Mouse (Mus musculus): Measurements from ENCODE around the gene Gm19426. TPM values are rescaled to one million over a fixed set of nuclear protein-coding genes. Genes with fewer than 3 reads are reported as not detected.

Gene Gm19426
- total and polyA plus RNA-seq, 3 experiments, result not detected

DNA sequence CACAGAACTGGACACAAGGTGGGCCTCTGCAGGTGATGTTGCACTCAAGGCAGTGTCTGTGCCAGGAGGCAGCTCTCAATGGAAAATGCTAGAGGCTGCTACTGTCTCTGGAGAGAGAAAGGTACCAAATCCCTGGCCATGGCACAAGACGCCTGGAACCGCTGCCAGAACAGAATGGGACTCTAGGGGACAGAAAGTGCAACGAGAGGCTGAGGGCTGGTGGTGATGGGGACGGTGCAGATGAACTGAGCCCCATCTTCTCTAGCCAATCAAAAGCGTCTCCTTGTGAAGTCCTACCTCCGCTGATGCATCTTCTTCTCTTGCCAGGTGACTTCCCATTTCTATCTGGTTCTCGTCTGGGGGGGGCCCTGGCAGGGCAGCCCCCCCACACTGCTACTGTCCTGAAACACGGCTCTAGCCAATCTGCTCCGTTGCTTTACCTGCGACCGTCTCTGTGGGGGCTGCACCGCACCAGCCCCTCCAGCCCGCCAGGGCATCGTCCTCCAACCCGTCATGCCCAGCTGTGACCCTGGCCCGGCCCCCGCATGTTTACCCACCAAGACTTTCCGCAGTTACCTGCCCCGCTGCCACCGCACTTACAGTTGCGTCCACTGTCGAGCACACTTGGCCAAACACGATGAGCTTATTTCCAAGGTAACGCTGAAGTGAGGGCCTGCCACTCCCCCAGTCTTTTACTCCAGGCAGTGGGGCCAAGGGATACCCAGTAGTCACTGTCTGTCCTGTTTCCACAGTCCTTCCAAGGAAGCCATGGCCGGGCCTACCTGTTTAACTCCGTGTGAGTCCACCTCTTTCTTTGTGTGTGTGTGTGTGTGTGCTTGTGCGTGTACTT, 6.9 kb downstream of the Gm19426 start:
- no peak for DNase-seq (ENCODE audit: extremely low read depth)
- Histone ChIP-seq H3K27me3 (replicated peaks) (peaks cover 24% of the 10 kb centered on the region), H3K4me1 (ENCODE audit: control insufficient read depth in 1 of 2, insufficient read depth in 2 of 2) (peaks cover 0 to 3% of the 10 kb centered on the region in 2 experiments; a peak in 1 of 4 replicates), H3K4me3 (replicated peaks in 1 of 3; ENCODE audit: low read depth in 2 of 3, low read length in 2 of 3, poor library complexity in 1 of 3) (no peak overlapping the region), H3K27ac (ENCODE audit: insufficient read depth, low read depth) (no peak overlapping the region), H3K9me3 (replicated peaks; ENCODE audit: low read length) (no peaks in the 10 kb centered on the region), H3K9ac (ENCODE audit: insufficient read depth, low read depth) (no peak overlapping the region), H3K4me2 (ENCODE audit: insufficient read depth, low read depth, poor library complexity, severe bottlenecking) (no peak overlapping the region), H3K79me2 (replicated peaks; ENCODE audit: control insufficient read depth, extremely low read depth, insufficient read depth, poor library complexity, severe bottlenecking) (no peaks in the 10 kb centered on the region), H3K36me3 (replicated peaks in 1 of 2; ENCODE audit: control insufficient read depth in 1 of 2, insufficient read depth in 1 of 2, low read length in 1 of 2) (no peaks in the 10 kb centered on the region)
- TF ChIP-seq ZNF384 (IDR thresholded peaks at IDR 0.05; ENCODE audit: low read depth, low read length) (no peak), CHD1 (IDR thresholded peaks at IDR 0.05; ENCODE audit: low read depth, low read length) (no peak), KAT2A (IDR thresholded peaks at IDR 0.05; ENCODE audit: insufficient replicate concordance, low read length) (no peak), ETS1 (conservative IDR thresholded peaks at IDR 0.05; ENCODE audit: low read depth, low read length) (no peak), TCF12 (IDR thresholded peaks at IDR 0.05; ENCODE audit: low read depth, low read length) (no peak), TBP (conservative IDR thresholded peaks at IDR 0.05; ENCODE audit: low read depth, low read length) (no peak), USF2 (conservative IDR thresholded peaks at IDR 0.05; ENCODE audit: low read depth, low read length) (no peak), MXI1 (IDR thresholded peaks at IDR 0.05; ENCODE audit: low read depth, low read length) (no peak)
- dilution Hi-C loops (cut with MboI; ENCODE audit: extremely low pct_ligation_motif_present, extremely low pct_unique_long_range_greater_than_20kb, low sequenced_read_pairs) (no loop called here), in situ Hi-C loops (cut with MboI; ENCODE audit: low pct_ligation_motif_present, low pct_unique_long_range_greater_than_20kb, low sequenced_read_pairs) (no loop called here)

- no peaks in the 10 kb centered on the region for H3K9me3 ChIP-seq (replicated peaks; ENCODE audit: low read length)
- no peak for DNase-seq (ENCODE audit: extremely low read depth)
- no peak overlapping the region for H3K9ac ChIP-seq (ENCODE audit: insufficient read depth, low read depth)
- in situ Hi-C loops (cut with MboI; ENCODE audit: low pct_ligation_motif_present, low pct_unique_long_range_greater_than_20kb, low sequenced_read_pairs) (no loop called here), dilution Hi-C loops (cut with MboI; ENCODE audit: extremely low pct_ligation_motif_present, extremely low pct_unique_long_range_greater_than_20kb, low sequenced_read_pairs) (no loop called here)
- H3K4me2 ChIP-seq (ENCODE audit: insufficient read depth, low read depth, poor library complexity, severe bottlenecking), result no peak overlapping the region
- H3K36me3 ChIP-seq (replicated peaks in 1 of 2; ENCODE audit: control insufficient read depth in 1 of 2, insufficient read depth in 1 of 2, low read length in 1 of 2), result no peaks in the 10 kb centered on the region
- no peak overlapping the region for H3K4me3 ChIP-seq (replicated peaks in 1 of 3; ENCODE audit: low read depth in 2 of 3, low read length in 2 of 3, poor library complexity in 1 of 3)
- no peak overlapping the region for H3K27ac ChIP-seq (ENCODE audit: insufficient read depth, low read depth)
- no peaks in the 10 kb centered on the region for H3K79me2 ChIP-seq (replicated peaks; ENCODE audit: control insufficient read depth, extremely low read depth, insufficient read depth, poor library complexity, severe bottlenecking)
- peaks cover 23% of the 10 kb centered on the region for H3K27me3 ChIP-seq (replicated peaks)
- peaks cover 0 to 3% of the 10 kb centered on the region in 2 experiments; a peak in 1 of 4 replicates for H3K4me1 ChIP-seq (ENCODE audit: control insufficient read depth in 1 of 2, insufficient read depth in 2 of 2)
- TF ChIP-seq MAX (IDR thresholded peaks at IDR 0.05; ENCODE audit: low read length) (no peak), USF1 (IDR thresholded peaks at IDR 0.05; ENCODE audit: low read depth, low read length) (no peak), ZC3H11A (IDR thresholded peaks at IDR 0.05; ENCODE audit: low read depth, low read length) (no peak), MEF2A (IDR thresholded peaks at IDR 0.05; ENCODE audit: borderline replicate concordance, low read depth, low read length) (no peak), GABPA (IDR thresholded peaks at IDR 0.05; ENCODE audit: insufficient replicate concordance, low read depth, low read length) (no peak), E2F4 (IDR thresholded peaks at IDR 0.05; ENCODE audit: insufficient replicate concordance, low read depth, low read length) (no peak), TBP (conservative IDR thresholded peaks at IDR 0.05; ENCODE audit: low read depth, low read length) (no peak), JUND (conservative IDR thresholded peaks at IDR 0.05; ENCODE audit: low read depth, low read length) (no peak), CHD1 (IDR thresholded peaks at IDR 0.05; ENCODE audit: low read depth, low read length) (no peak)
These were observed 8.0 kb downstream of the Gm19426 start for GRCm38 (mm10) chr2:84735346-84735920.
